Mouse (Mus musculus): ENCODE measurements around the gene Izumo1r. TPM values are rescaled to one million over a fixed set of nuclear protein-coding genes. Genes with fewer than 3 reads are reported as not detected.
"Not testable (repeated sequence)": the region's sequence is repeated elsewhere in the genome, so short reads cannot be mapped to it uniquely, and the experiment has no call there.

Izumo1r gene
- polyA plus RNA-seq, 1 experiment from 2014 or later, result 0.37 TPM

- H3K9me3 ChIP-seq (replicated peaks), result no peaks in the 10 kb centered on the region
- H3K9ac ChIP-seq, result no peak overlapping the region
These were observed 18.6 kb downstream of the Izumo1r start for GRCm38 (mm10) chr9:14885151-14885550.

GRCm38 (mm10) chr9:14884641-14885040 lies 19.1 kb downstream of the Izumo1r start:
- no peak overlapping the region for H3K27ac ChIP-seq (replicated peaks)
- no peaks in the 10 kb centered on the region for H3K9me3 ChIP-seq (replicated peaks)
- H3K4me1 ChIP-seq, result no peaks in the 10 kb centered on the region
- ATAC-seq (ENCODE audit: insufficient number of reproducible peaks, low FRiP score, low TSS enrichment, low read depth), result no peak
- no peaks in the 10 kb centered on the region for H3K36me3 ChIP-seq
- 71% methylated on average over 4 of the region's 4 CpGs for WGBS
- H3K4me3 ChIP-seq (replicated peaks), result no peak overlapping the region
- no peak overlapping the region for H3K9ac ChIP-seq
- H3K4me2 ChIP-seq (replicated peaks), result no peak overlapping the region
- H3K27me3 ChIP-seq, result no peaks in the 10 kb centered on the region

More at GRCm38 (mm10) chr9:14885151-14885550, 18.6 kb downstream of the Izumo1r start:
- Histone ChIP-seq H3K27me3 (no peaks in the 10 kb centered on the region), H3K4me1 (no peaks in the 10 kb centered on the region), H3K27ac (replicated peaks) (no peak overlapping the region), H3K36me3 (no peaks in the 10 kb centered on the region), H3K4me3 (replicated peaks) (no peak overlapping the region), H3K4me2 (replicated peaks) (no peak overlapping the region)
- no peak for ATAC-seq (ENCODE audit: insufficient number of reproducible peaks, low FRiP score, low TSS enrichment, low read depth)

- not testable (repeated sequence) for ATAC-seq (ENCODE audit: insufficient number of reproducible peaks, low FRiP score, low TSS enrichment, low read depth); H3K4me3 ChIP-seq (replicated peaks); H3K27ac ChIP-seq (replicated peaks); H3K9me3 ChIP-seq (replicated peaks); H3K4me2 ChIP-seq (replicated peaks); H3K9ac ChIP-seq; H3K27me3 ChIP-seq; H3K36me3 ChIP-seq; H3K4me1 ChIP-seq
- WGBS, result 26% methylated on average over 8 of the region's 8 CpGs
These were observed 27.2 kb downstream of the Izumo1r start for GRCm38 (mm10) chr9:14876566-14876965.

DNA sequence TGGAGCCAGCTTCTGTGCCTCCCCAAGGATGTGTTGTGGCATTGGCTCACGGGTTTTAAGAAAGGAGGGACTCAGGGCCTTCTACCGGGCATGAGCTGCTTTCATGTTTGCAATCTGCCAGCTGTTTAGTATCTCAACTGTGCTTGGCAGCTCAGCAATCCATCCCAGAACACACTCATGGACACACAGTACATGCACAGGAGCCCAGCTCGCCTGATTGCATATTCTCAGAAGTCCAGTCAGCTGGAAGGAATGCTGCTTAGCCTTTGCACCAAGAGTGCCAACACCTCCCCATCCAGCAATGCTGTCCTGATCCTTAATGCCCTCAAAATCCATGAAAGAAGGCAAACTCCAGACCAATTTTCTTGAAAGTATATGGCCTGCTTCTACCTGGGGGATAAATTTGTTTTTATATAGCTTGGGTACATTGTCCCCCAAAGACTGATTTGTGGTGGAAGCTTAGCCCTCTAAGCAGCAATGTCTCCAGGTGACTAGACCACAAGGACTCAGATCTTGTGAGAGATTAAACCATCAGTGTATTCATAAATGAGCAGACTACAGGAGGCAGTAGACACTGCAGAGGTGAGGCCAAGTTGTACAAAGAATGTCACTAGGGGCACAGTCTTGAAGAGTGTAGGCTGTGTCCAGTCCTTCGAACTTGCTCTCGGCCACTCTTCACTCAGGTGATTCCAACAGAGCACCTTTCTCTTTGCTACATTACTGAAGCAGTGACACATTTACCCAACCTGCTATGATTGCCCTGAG lies 27.8 kb downstream of the Izumo1r start:
- H3K27ac ChIP-seq (replicated peaks), result no peak overlapping the region
- no peaks in the 10 kb centered on the region for H3K9me3 ChIP-seq (replicated peaks)
- no peaks in the 10 kb centered on the region for H3K36me3 ChIP-seq
- H3K27me3 ChIP-seq, result no peaks in the 10 kb centered on the region
- H3K4me1 ChIP-seq, result 0 out of 2 replicates have a peak, but pooled peaks cover 10% of the 10 kb centered on the region
- H3K4me2 ChIP-seq (replicated peaks), result no peak overlapping the region
- 69% methylated on average over 5 of the region's 5 CpGs for WGBS
- no peak for ATAC-seq (ENCODE audit: insufficient number of reproducible peaks, low FRiP score, low TSS enrichment, low read depth)
- no peak overlapping the region for H3K9ac ChIP-seq
- H3K4me3 ChIP-seq (replicated peaks), result no peak overlapping the region

GRCm38 (mm10) chr9:14872181-14872930 lies 31.4 kb downstream of the Izumo1r start:
- 0 out of 2 replicates have a peak, but pooled peaks have one; percentile 20 for ATAC-seq (ENCODE audit: insufficient number of reproducible peaks, low FRiP score, low TSS enrichment, low read depth)
- Histone ChIP-seq H3K4me2 (replicated peaks) (no peak overlapping the region), H3K9ac (no peak overlapping the region)

DNA sequence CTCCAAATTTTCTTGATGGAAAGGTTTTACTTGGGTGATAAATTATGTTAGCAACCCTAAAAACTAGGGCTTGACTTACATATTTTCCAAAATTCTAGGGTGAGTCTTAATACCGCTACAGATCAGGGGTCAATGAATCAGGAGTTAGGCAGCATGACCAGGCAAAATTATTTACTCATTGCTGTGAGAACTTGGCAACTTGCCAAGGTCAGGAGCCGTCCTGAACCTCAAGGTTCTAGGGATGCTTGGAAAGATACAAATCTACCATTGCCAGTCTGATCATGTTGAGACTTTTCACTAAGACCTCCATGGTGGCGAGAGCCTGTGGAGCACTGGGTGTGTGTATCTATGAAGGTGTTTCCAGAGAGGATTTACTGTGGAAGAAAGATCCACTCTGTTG lies 32.2 kb downstream of the Izumo1r start:
- Histone ChIP-seq H3K4me2 (replicated peaks) (no peak overlapping the region), H3K9me3 (replicated peaks) (no peaks in the 10 kb centered on the region), H3K27me3 (no peaks in the 10 kb centered on the region), H3K36me3 (no peaks in the 10 kb centered on the region), H3K4me1 (0 out of 2 replicates have a peak, but pooled peaks cover 10% of the 10 kb centered on the region), H3K27ac (replicated peaks) (no peak overlapping the region), H3K9ac (no peak overlapping the region), H3K4me3 (replicated peaks) (no peak overlapping the region)
- ATAC-seq (ENCODE audit: insufficient number of reproducible peaks, low FRiP score, low TSS enrichment, low read depth), result no peak
- 67% methylated on average over 3 of the region's 3 CpGs for WGBS

More at GRCm38 (mm10) chr9:14872181-14872930, 31.4 kb downstream of the Izumo1r start:
- H3K36me3 ChIP-seq, result no peaks in the 10 kb centered on the region
- H3K9me3 ChIP-seq (replicated peaks), result no peaks in the 10 kb centered on the region
- WGBS, result 29% methylated on average over 17 of the region's 17 CpGs
- H3K27ac ChIP-seq (replicated peaks), result no peak overlapping the region
- H3K27me3 ChIP-seq, result no peaks in the 10 kb centered on the region
- 0 out of 2 replicates have a peak, but pooled peaks cover 10% of the 10 kb centered on the region for H3K4me1 ChIP-seq
- no peak overlapping the region for H3K4me3 ChIP-seq (replicated peaks)

- Histone ChIP-seq H3K4me1 (0 out of 2 replicates have a peak, but pooled peaks cover 10% of the 10 kb centered on the region), H3K36me3 (no peaks in the 10 kb centered on the region), H3K9me3 (replicated peaks) (no peaks in the 10 kb centered on the region), H3K27me3 (no peaks in the 10 kb centered on the region), H3K27ac (replicated peaks) (no peak overlapping the region), H3K4me3 (replicated peaks) (no peak overlapping the region), H3K9ac (no peak overlapping the region), H3K4me2 (replicated peaks) (no peak overlapping the region)
- ATAC-seq (ENCODE audit: insufficient number of reproducible peaks, low FRiP score, low TSS enrichment, low read depth), result no peak
- WGBS, result 83% methylated on average over 10 of the region's 10 CpGs
These were observed 32.9 kb downstream of the Izumo1r start for GRCm38 (mm10) chr9:14870802-14871201.

GRCm38 (mm10) chr9:14870377-14870776 lies 33.4 kb downstream of the Izumo1r start:
- Histone ChIP-seq H3K4me3 (replicated peaks) (no peak overlapping the region), H3K9ac (no peak overlapping the region), H3K4me2 (replicated peaks) (no peak overlapping the region), H3K27ac (replicated peaks) (no peak overlapping the region), H3K4me1 (0 out of 2 replicates have a peak, but pooled peaks cover 10% of the 10 kb centered on the region), H3K36me3 (no peaks in the 10 kb centered on the region), H3K9me3 (replicated peaks) (no peaks in the 10 kb centered on the region), H3K27me3 (no peaks in the 10 kb centered on the region)
- WGBS, result 89% methylated on average over 2 of the region's 2 CpGs
- no peak for ATAC-seq (ENCODE audit: insufficient number of reproducible peaks, low FRiP score, low TSS enrichment, low read depth)

- no peak overlapping the region for H3K4me3 ChIP-seq (replicated peaks)
- H3K4me1 ChIP-seq, result 0 out of 2 replicates have a peak, but pooled peaks cover 10% of the 10 kb centered on the region
- H3K9ac ChIP-seq, result no peak overlapping the region
- no peaks in the 10 kb centered on the region for H3K27me3 ChIP-seq
- no peaks in the 10 kb centered on the region for H3K36me3 ChIP-seq
- ATAC-seq (ENCODE audit: insufficient number of reproducible peaks, low FRiP score, low TSS enrichment, low read depth), result no peak
- H3K9me3 ChIP-seq (replicated peaks), result no peaks in the 10 kb centered on the region
- H3K27ac ChIP-seq (replicated peaks), result no peak overlapping the region
- H3K4me2 ChIP-seq (replicated peaks), result no peak overlapping the region
- 94% methylated on average over 8 of the region's 8 CpGs for WGBS
These were observed 35.4 kb downstream of the Izumo1r start for GRCm38 (mm10) chr9:14868326-14868725.

GRCm38 (mm10) chr9:14866957-14867356 lies 36.8 kb downstream of the Izumo1r start:
- H3K36me3 ChIP-seq, result no peaks in the 10 kb centered on the region
- H3K4me3 ChIP-seq (replicated peaks), result no peak overlapping the region
- no peak overlapping the region for H3K9ac ChIP-seq
- no peak overlapping the region for H3K27ac ChIP-seq (replicated peaks)
- H3K4me2 ChIP-seq (replicated peaks), result no peak overlapping the region
- peaks cover 2% of the 10 kb centered on the region; the same call in 1 of the 2 replicates for H3K27me3 ChIP-seq
- 0 out of 2 replicates have a peak, but pooled peaks cover under 1% of the 10 kb centered on the region for H3K4me1 ChIP-seq
- no peak; the same call in 1 of the 2 replicates for ATAC-seq (ENCODE audit: insufficient number of reproducible peaks, low FRiP score, low TSS enrichment, low read depth)
- 29% methylated on average over 7 of the region's 7 CpGs for WGBS
- H3K9me3 ChIP-seq (replicated peaks), result no peaks in the 10 kb centered on the region

DNA sequence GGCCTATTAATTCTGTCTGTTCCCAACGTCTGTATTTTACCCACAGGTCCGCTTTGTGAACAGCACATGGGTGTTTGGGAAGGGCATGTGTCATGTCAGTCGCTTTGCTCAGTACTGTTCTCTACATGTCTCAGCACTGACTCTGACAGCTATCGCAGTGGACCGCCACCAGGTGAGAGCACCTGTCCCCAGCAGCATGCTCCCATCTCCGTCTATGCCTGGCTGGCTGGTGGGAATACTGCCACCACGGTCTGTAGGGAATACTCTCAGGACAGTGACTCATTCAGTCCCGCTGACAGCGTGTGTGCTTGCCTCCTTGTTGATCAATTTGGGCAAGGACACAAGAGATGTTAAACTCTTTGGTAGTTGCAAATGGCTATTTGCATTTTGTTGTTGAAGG lies 39.0 kb downstream of the Izumo1r start:
- H3K4me2 ChIP-seq (replicated peaks), result no peak overlapping the region
- ATAC-seq (ENCODE audit: insufficient number of reproducible peaks, low FRiP score, low TSS enrichment, low read depth), result no peak
- H3K9ac ChIP-seq, result no peak overlapping the region
- no peak overlapping the region for H3K27ac ChIP-seq (replicated peaks)
- peaks cover 23% of the 10 kb centered on the region for H3K27me3 ChIP-seq
- peaks cover 8% of the 10 kb centered on the region for H3K4me1 ChIP-seq
- WGBS, result 74% methylated on average over 9 of the region's 9 CpGs
- no peaks in the 10 kb centered on the region for H3K36me3 ChIP-seq
- H3K9me3 ChIP-seq (replicated peaks), result no peaks in the 10 kb centered on the region
- no peak overlapping the region for H3K4me3 ChIP-seq (replicated peaks)
